Mouse (Mus musculus): ENCODE measurements around the gene Me1.

DNA sequence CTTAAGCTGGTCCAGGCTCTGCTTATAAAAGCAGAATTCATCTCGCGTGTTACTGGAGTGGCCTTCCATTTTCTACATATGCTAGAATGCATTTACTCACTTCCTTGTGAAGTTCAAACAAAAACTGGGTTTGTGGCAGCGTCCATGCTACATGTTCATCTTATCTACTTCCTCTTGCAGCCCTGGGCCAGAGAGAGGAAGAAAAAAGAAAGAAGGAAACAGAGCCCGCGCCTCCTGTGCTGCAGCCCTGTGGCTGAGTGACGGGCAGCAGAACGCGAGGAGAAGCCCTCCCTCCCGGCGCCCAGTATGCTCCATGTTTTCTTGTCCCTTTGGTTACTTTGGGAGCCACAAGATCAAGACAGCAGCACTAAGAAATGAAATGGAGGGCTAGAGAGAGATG, 116.1 kb downstream of the Me1 start:
- TF ChIP-seq CTCF (IDR thresholded peaks at IDR 0.05; ENCODE audit: extremely low read depth, insufficient read length, insufficient replicate concordance, low read depth, low read length) (no peak), POLR2A (IDR thresholded peaks at IDR 0.05; ENCODE audit: low read depth, low read length) (no peak)

All from small intestine, adult 2 months (tissue).